Mouse (Mus musculus): ENCODE measurements around the gene A030003K21Rik.

Gene A030003K21Rik

DNA sequence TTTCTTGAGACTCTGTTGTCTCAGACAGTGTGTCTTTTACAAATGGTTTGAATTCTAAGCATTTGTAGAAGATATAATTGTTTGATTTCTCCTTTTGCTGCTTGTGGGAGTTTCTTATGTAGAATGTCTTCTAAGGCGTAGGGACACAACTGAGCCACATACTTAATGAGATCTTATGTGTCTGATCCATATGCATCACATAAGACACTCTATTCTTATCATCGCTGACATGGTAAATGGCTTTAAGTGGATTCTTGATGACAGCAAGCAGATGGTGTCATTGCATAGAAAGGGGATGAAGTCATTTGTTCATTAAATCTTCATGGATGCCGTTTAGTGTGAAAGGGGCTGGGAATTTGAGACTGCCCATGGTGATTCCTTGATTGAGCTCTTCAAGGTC lies 37.3 kb downstream of the A030003K21Rik start:
- DNase-seq: no peak

DNA sequence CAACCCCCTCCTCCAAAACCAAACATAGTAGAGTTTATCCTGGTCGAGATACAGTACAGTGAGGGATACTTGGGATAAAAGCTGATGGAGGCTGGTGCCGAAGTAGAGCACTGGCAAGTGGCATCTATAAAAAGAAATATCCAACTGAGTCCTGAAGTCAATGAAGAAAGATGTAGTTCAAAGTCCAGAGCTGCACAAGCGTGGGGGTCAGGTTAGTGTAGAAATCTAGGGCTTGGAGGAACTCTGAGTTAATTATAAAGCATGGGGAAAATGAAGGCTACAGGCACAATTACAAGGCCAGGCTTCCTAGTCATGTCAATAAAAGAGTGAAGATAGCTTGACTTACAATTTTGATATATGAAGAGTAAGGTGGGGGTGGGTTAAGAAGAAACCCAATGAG lies 42.0 kb downstream of the A030003K21Rik start:
- DNase-seq: no peak

DNA sequence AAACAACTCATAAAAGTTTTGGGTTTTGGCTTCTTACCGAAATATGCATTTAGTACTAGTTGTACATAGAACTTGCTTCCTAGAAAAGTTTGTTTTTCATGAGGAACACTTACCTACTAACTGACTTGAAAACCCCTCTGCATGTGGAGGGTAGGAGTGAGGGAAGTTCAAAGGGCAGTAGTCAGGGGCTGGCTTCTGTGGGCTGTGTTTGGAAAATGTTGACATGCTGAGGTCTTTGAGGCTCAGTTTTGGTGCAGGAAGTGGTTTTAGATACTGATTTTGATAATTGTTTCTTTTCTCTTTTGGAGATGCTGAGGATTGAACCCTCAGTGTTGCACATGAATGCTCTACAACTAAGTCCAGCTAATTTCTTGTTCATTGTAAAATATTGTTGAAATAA lies 42.6 kb downstream of the A030003K21Rik start:
- no peak for DNase-seq

DNA sequence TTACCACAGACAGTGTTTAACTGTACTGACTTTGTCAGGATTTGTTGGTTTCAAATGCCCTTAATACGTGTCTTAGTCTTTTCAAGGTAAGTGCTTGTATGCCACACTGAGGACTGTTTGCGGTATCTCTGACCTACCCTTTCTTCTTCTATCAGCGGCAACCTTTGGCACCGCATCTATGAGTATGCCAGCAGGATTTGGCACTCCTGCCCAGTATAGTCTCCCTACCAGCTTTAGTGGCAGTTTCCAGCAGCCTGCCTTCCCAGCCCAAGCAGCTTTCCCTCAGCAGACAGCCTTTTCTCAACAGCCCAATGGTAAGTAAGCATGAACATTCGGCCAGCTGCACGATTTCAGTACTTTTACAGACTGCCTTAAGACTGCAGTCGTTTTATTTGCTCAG lies 49.9 kb downstream of the A030003K21Rik start:
- DNase-seq: no peak
